Mouse (Mus musculus): ENCODE data around the gene Ctnnb1.

The Ctnnb1 gene

GRCm38 (mm10) chr9:120998696-120999095 lies 69.7 kb downstream of the Ctnnb1 start:
- in situ Hi-C loops (cut with MboI, MseI): no loop called here

DNA sequence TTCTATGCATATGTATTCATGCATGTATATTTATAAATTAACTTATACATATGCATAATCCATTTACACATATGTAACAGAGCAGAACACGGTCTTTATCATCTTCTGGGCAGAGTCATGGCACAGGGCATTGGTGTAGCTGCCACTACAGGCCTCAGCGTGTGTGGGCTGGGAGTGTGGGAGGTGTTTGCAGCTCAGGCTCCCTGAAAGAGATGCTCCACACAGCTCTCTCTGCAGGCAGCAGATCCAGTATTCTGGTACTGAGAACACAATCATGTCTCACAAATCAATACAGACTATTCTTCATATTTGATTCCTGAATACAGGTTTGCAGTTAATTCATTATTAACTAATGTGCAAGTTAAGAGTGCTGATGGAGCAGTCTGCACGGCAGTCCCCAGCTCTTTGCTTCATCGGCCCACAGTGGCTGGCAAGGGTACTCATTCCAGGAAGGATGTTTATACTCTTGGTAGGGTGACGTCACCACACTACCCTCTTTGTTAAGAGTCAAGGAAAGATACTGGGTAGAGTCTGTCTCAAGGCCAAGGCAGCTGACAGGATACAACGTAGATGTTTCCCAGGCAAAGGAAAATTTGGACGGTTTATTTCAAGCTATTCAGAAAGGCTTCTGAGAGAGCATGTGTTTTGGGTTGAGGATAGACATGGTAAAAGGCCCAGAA lies 71.8 kb downstream of the Ctnnb1 start:
- in situ Hi-C loops (cut with MboI, MseI): no loop called here

- in situ Hi-C loops (cut with MboI, MseI): no loop called here
Observed at GRCm38 (mm10) chr9:121001681-121002540, 72.9 kb downstream of the Ctnnb1 start.

DNA sequence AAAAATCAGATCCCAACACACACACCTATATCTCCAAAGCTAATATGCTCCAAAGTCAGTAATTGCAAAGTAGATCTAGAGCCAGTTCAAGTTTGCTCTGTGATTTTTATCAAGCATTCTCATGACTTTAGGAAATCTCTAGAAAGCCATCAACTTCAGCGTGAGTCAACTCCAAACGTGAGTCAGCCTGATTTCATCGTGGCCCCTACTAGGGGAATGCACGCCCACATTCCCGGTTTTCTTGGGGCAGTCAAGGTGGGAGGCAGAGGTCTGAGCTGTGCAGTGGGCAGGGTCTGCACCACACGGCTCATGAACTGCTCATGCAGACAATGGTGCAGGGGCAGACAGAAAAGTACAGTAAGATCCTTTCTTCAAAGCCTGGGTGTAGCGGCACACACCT lies 76.9 kb downstream of the Ctnnb1 start:
- in situ Hi-C loops (cut with MboI, MseI): no loop called here

All from T-helper 2 cell (primary cell).